Mouse (Mus musculus) CH12.LX (cell line): Measurements from ENCODE around the gene Epha10. TPM values are rescaled to one million over a fixed set of nuclear protein-coding genes. Genes with fewer than 3 reads are reported as not detected.

ENCODE experiments used
- DNase-seq: peaks from one replicate; pipeline ENCODE4 v3.0.0-alpha.2; 2013; ENCODE audit errors: extremely low read depth
- H3K27ac ChIP-seq: 2 replicates; pipeline ENCODE4 v1.5.1; 2012; ENCODE audit warnings: low read depth, mild to moderate bottlenecking, control low read depth, moderate library complexity; ENCODE audit not compliant: insufficient read depth
- H3K27me3 ChIP-seq: replicated peaks from 2 replicates; pipeline ENCODE3; 2012; ENCODE audit warnings: inconsistent platforms
- H3K36me3 ChIP-seq, 2 experiments: replicated peaks in 1 of 2; 2 replicates each; pipeline versions ENCODE3 to v1.6.1; 2012; ENCODE audit warnings: inconsistent platforms in 1 of 2, low read length in 1 of 2, mild to moderate bottlenecking in 1 of 2, mixed read lengths in 1 of 2, moderate library complexity in 1 of 2; ENCODE audit not compliant: control insufficient read depth in 1 of 2, insufficient read depth in 1 of 2
- H3K4me1 ChIP-seq, 2 experiments: 2 replicates each; pipeline ENCODE4 v1.6.1; 2012; ENCODE audit warnings: inconsistent platforms in 1 of 2, moderate library complexity in 1 of 2; ENCODE audit not compliant: insufficient read depth in 2 of 2, control insufficient read depth in 1 of 2
- H3K4me2 ChIP-seq: 2 replicates; pipeline ENCODE4 v1.6.1; 2012; ENCODE audit warnings: low read depth, mild to moderate bottlenecking, control low read depth; ENCODE audit not compliant: poor library complexity, insufficient read depth, severe bottlenecking
- H3K4me3 ChIP-seq, 3 experiments: fragments of 150-350 bp in 1 of 3; sonication (generic) in 1 of 3; replicated peaks in 1 of 3; 2 replicates each; pipeline versions ENCODE3 to v1.5.1; 2011 to 2012; ENCODE audit warnings: low read depth in 2 of 3, low read length in 2 of 3, mild to moderate bottlenecking in 2 of 3, moderate library complexity in 2 of 3, control low read depth in 1 of 3, improper control_type of control experiment in 1 of 3, inconsistent platforms in 1 of 3, mixed read lengths in 1 of 3; ENCODE audit not compliant: poor library complexity in 1 of 3
- H3K79me2 ChIP-seq: replicated peaks from 2 replicates; pipeline ENCODE4 v1.6.1; 2012; ENCODE audit warnings: mild to moderate bottlenecking, moderate library complexity; ENCODE audit not compliant: control insufficient read depth, poor library complexity, insufficient read depth, severe bottlenecking; ENCODE audit errors: extremely low read depth
- H3K9ac ChIP-seq: 2 replicates; pipeline ENCODE4 v1.6.1; 2012; ENCODE audit warnings: low read depth, mild to moderate bottlenecking, control low read depth, moderate library complexity; ENCODE audit not compliant: insufficient read depth
- H3K9me3 ChIP-seq: replicated peaks from 2 replicates; pipeline ENCODE3; 2012; ENCODE audit warnings: low read length, inconsistent platforms, mixed read lengths
- BHLHE40 ChIP-seq: IDR thresholded peaks from 2 replicates; pipeline ENCODE4 v1.6.1; 2011; ENCODE audit warnings: mild to moderate bottlenecking, low read depth, low read length, improper control_type of control experiment
- CHD1 ChIP-seq: IDR thresholded peaks from 2 replicates; pipeline ENCODE4 v1.6.1; 2012; ENCODE audit warnings: low read depth, low read length, improper control_type of control experiment, inconsistent platforms
- CHD2 ChIP-seq: IDR thresholded peaks from 2 replicates; pipeline ENCODE4 v1.6.1; 2011; ENCODE audit warnings: low read length, improper control_type of control experiment
- CTCF ChIP-seq, 2 experiments: IDR thresholded peaks in 1 of 2; conservative IDR thresholded peaks in 1 of 2; 2 replicates each; pipeline ENCODE4 v1.5.1; 2011 to 2012; ENCODE audit warnings: low read depth in 2 of 2, low read length in 2 of 2, improper control_type of control experiment in 1 of 2, inconsistent platforms in 1 of 2, mild to moderate bottlenecking in 1 of 2, moderate library complexity in 1 of 2
- E2F4 ChIP-seq: IDR thresholded peaks from 2 replicates; pipeline ENCODE4 v1.6.1; 2011; ENCODE audit warnings: low read depth, low read length, improper control_type of control experiment; ENCODE audit not compliant: insufficient replicate concordance
- ELF1 ChIP-seq: IDR thresholded peaks from 2 replicates; pipeline ENCODE4 v1.6.1; 2014; ENCODE audit warnings: low read depth, mild to moderate bottlenecking, inconsistent platforms, low read length, improper control_type of control experiment
- EP300 ChIP-seq: IDR thresholded peaks from 2 replicates; pipeline ENCODE4 v1.6.1; 2011; ENCODE audit warnings: low read length, improper control_type of control experiment
- ETS1 ChIP-seq: conservative IDR thresholded peaks from 2 replicates; pipeline ENCODE4 v1.6.1; 2012; ENCODE audit warnings: low read depth, mild to moderate bottlenecking, inconsistent platforms, low read length, improper control_type of control experiment, moderate library complexity
- GABPA ChIP-seq: IDR thresholded peaks from 2 replicates; pipeline ENCODE4 v1.6.1; 2012; ENCODE audit warnings: low read depth, low read length, improper control_type of control experiment, inconsistent platforms; ENCODE audit not compliant: insufficient replicate concordance
- IRF4 ChIP-seq: IDR thresholded peaks from 2 replicates; pipeline ENCODE4 v1.6.1; 2014; ENCODE audit warnings: low read depth, mild to moderate bottlenecking, inconsistent platforms, low read length, improper control_type of control experiment
- KAT2A ChIP-seq: IDR thresholded peaks from 2 replicates; pipeline ENCODE4 v1.6.1; 2012; ENCODE audit warnings: low read length, improper control_type of control experiment, inconsistent platforms; ENCODE audit not compliant: insufficient replicate concordance
- MAZ ChIP-seq: IDR thresholded peaks from 2 replicates; pipeline ENCODE4 v1.6.1; 2012; ENCODE audit warnings: low read depth, mild to moderate bottlenecking, inconsistent platforms, low read length, improper control_type of control experiment, moderate library complexity
- MXI1 ChIP-seq: IDR thresholded peaks from 2 replicates; pipeline ENCODE4 v1.6.1; 2011; ENCODE audit warnings: mild to moderate bottlenecking, low read depth, low read length, improper control_type of control experiment
- NRF1 ChIP-seq: IDR thresholded peaks from 2 replicates; pipeline ENCODE4 v1.6.1; 2014; ENCODE audit warnings: low read depth, mild to moderate bottlenecking, inconsistent platforms, low read length, improper control_type of control experiment, moderate library complexity
- PAX5 ChIP-seq: IDR thresholded peaks from 2 replicates; pipeline ENCODE4 v1.6.1; 2012; ENCODE audit warnings: low read length, inconsistent platforms, mixed read lengths
- POLR2AphosphoS2 ChIP-seq: IDR thresholded peaks from 2 replicates; pipeline ENCODE4 v1.6.1; 2011; ENCODE audit warnings: low read depth, low read length, improper control_type of control experiment
- RCOR1 ChIP-seq: conservative IDR thresholded peaks from 2 replicates; pipeline ENCODE4 v1.6.1; 2012; ENCODE audit warnings: low read depth, mild to moderate bottlenecking, inconsistent platforms, low read length, improper control_type of control experiment
- SIN3A ChIP-seq: IDR thresholded peaks from 2 replicates; pipeline ENCODE4 v1.6.1; 2012; ENCODE audit warnings: low read length, improper control_type of control experiment, inconsistent platforms
- TBP ChIP-seq: conservative IDR thresholded peaks from 2 replicates; pipeline ENCODE4 v1.6.1; 2011; ENCODE audit warnings: low read depth, low read length, improper control_type of control experiment
- USF2 ChIP-seq: conservative IDR thresholded peaks from 2 replicates; pipeline ENCODE4 v1.6.1; 2011; ENCODE audit warnings: low read depth, low read length, improper control_type of control experiment
- ZMIZ1 ChIP-seq: IDR thresholded peaks from 2 replicates; pipeline ENCODE4 v1.6.1; 2012; ENCODE audit warnings: low read depth, mild to moderate bottlenecking, inconsistent platforms, low read length, improper control_type of control experiment
- ZNF384 ChIP-seq: IDR thresholded peaks from 2 replicates; pipeline ENCODE4 v1.6.1; 2012; ENCODE audit warnings: low read depth, low read length, improper control_type of control experiment, inconsistent platforms
- dilution Hi-C: fragments of 300-500 bp; cut with MboI; formaldehyde crosslinking; loops from 2 replicates; pipeline ENCODE4 v1.14.3; 2020; ENCODE audit warnings: low sequenced_read_pairs; ENCODE audit not compliant: extremely low pct_unique_long_range_greater_than_20kb, extremely low pct_ligation_motif_present
- in situ Hi-C: fragments of 300-500 bp; cut with MboI; formaldehyde crosslinking; loops from 3 replicates; pipeline ENCODE4 v1.14.3; 2019; ENCODE audit warnings: low sequenced_read_pairs, low pct_ligation_motif_present, low pct_unique_long_range_greater_than_20kb, mixed read lengths
- polyA plus RNA-seq: library from polyadenylated mRNA; unstranded; fragments of >175 nt; gene quantifications from 2 replicates; pipeline ENCODE4 v1.2.1, GENCODE M21; 2012; ENCODE audit warnings: low read depth; ENCODE audit not compliant: insufficient read length
- total RNA-seq, 2 experiments: library from RNA; depleted of rRNA; stranded (reverse); fragments of 300-350 nt in 1 of 2; fragments of >200 nt in 1 of 2; gene quantifications; 2 replicates each; pipeline ENCODE4 v1.2.3; 2012 to 2014

Epha10 gene
- total RNA-seq (2012; rRNA removed) (not detected in 2 replicates), total RNA-seq (2014; rRNA removed) (not detected in 2 replicates), polyA plus RNA-seq (not detected in 2 replicates)

- Histone ChIP-seq H3K27me3 (peaks cover 45% of the 10 kb centered on the region), H3K4me3 (no peak within 1 kb of the TSS), H3K36me3 (no peaks in the 10 kb centered on the region), H3K9me3 (peaks cover 10% of the 10 kb centered on the region), H3K4me1 (no peaks in the 10 kb centered on the region), H3K9ac (no peak within 1 kb of the TSS), H3K27ac (no peak within 1 kb of the TSS), H3K79me2 (no peaks in the 10 kb centered on the region), H3K4me2 (no peak within 1 kb of the TSS)
- dilution Hi-C loops = no loop called here
- TF ChIP-seq CHD2 = no peak
- TF ChIP-seq RCOR1 = no peak
- TF ChIP-seq IRF4 = no peak
- TF ChIP-seq ELF1 = no peak
- TF ChIP-seq KAT2A = no peak
- TF ChIP-seq POLR2AphosphoS2 = no peak
- no peak for TF ChIP-seq E2F4
- no peak for TF ChIP-seq CHD1
- no peak for TF ChIP-seq ZMIZ1
- TF ChIP-seq CTCF (conservative IDR thresholded peaks at IDR 0.05 in 1 of 2, IDR thresholded peaks at IDR 0.05 in 1 of 2; ENCODE audit: low read depth in 2 of 2, low read length in 2 of 2) = no peak
- no peak for TF ChIP-seq EP300
- TF ChIP-seq BHLHE40 = no peak
- TF ChIP-seq GABPA = no peak
- no peak for DNase-seq
- in situ Hi-C loops = no loop called here
Observed at GRCm38 (mm10) chr4:124880599-124880998, at the start of gene Epha10. Gene Epha10, plus strand, starts transcription at chr4:124880899.

GRCm38 (mm10) chr4:124832796-124833195 is 47.9 kb upstream of the Epha10 start:
- dilution Hi-C loops = no loop called here
- Histone ChIP-seq H3K9me3 (no peaks in the 10 kb centered on the region), H3K4me1 (no peaks in the 10 kb centered on the region), H3K4me2 (no peak overlapping the region), H3K27ac (no peak overlapping the region), H3K4me3 (no peak overlapping the region), H3K79me2 (no peaks in the 10 kb centered on the region), H3K9ac (no peak overlapping the region), H3K27me3 (no peaks in the 10 kb centered on the region), H3K36me3 (peaks cover 42 to 83% of the 10 kb centered on the region in 2 experiments)
- TF ChIP-seq CHD2 = no peak
- no peak for TF ChIP-seq USF2
- in situ Hi-C loops = no loop called here
- DNase-seq = no peak

GRCm38 (mm10) chr4:124838035-124838700 is 42.5 kb upstream of the Epha10 start:
- Histone ChIP-seq H3K36me3 (peaks cover 43 to 88% of the 10 kb centered on the region in 2 experiments), H3K9ac (no peak overlapping the region), H3K4me1 (no peaks in the 10 kb centered on the region), H3K27me3 (no peaks in the 10 kb centered on the region), H3K4me2 (no peak overlapping the region), H3K4me3 (no peak overlapping the region), H3K9me3 (peaks cover 4% of the 10 kb centered on the region), H3K79me2 (no peaks in the 10 kb centered on the region), H3K27ac (no peak overlapping the region)
- in situ Hi-C loops = no loop called here
- dilution Hi-C loops = no loop called here
- DNase-seq = no peak
- TF ChIP-seq BHLHE40 (no peak), KAT2A (no peak), TBP (no peak), RCOR1 (no peak), MAZ (no peak), NRF1 (no peak), CTCF (conservative IDR thresholded peaks at IDR 0.05 in 1 of 2, IDR thresholded peaks at IDR 0.05 in 1 of 2; ENCODE audit: low read depth in 2 of 2, low read length in 2 of 2) (no peak), ZMIZ1 (no peak), ELF1 (no peak), ZNF384 (no peak), MXI1 (no peak), EP300 (no peak), SIN3A (no peak), PAX5 (no peak), ETS1 (no peak)
